Mouse (Mus musculus): ENCODE data around the gene Yju2. TPM values are rescaled to one million over a fixed set of nuclear protein-coding genes. Genes with fewer than 3 reads are reported as not detected.

Yju2 gene
- polyA plus RNA-seq (2012; ENCODE audit: low replicate concordance), result 15.2 and 32.7 TPM in 2 replicates

GRCm38 (mm10) chr17:55958918-55959728 lies at the start of gene Yju2:
Gene Yju2 (plus strand): TSS chr17:55959099.

DNA sequence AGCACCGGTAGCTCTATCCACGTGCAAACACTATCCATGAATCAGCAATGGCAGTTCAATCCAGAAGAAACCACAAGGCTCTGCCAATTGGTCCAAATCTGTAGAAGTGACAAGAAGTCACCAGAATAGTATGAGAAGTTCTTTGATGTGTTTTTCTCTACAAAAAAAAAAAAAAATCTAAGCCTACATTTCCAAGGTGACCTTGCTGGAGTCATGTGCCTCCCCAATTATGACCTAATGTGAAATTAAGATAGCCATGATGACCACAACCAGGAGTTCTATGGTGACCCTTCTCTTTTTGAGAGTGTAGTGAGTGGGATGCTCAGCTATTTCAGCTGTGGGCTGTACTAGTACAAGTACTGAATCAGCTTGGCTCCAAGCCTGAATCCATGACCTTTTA lies 9.5 kb upstream of the Yju2 start, which contains the start of gene Zfp119b:
Gene Zfp119b, minus strand, starts transcription at position 101 of the 400 bp plus-strand sequence.

GRCm38 (mm10) chr17:55952447-55953027 lies 6.4 kb upstream of the Yju2 start, which contains the start of gene Ebi3:
Gene Ebi3 (plus strand): TSS chr17:55952640.

GRCm38 (mm10) chr17:55969966-55970891 lies 11.3 kb downstream of the Yju2 start, which contains the start of gene Shd:
Gene Shd (plus strand): TSS chr17:55970467.

GRCm38 (mm10) chr17:55986030-55986961 lies 27.4 kb downstream of the Yju2 start, which contains the start of gene Fsd1:
Gene Fsd1 (plus strand): TSS chr17:55986509.

DNA sequence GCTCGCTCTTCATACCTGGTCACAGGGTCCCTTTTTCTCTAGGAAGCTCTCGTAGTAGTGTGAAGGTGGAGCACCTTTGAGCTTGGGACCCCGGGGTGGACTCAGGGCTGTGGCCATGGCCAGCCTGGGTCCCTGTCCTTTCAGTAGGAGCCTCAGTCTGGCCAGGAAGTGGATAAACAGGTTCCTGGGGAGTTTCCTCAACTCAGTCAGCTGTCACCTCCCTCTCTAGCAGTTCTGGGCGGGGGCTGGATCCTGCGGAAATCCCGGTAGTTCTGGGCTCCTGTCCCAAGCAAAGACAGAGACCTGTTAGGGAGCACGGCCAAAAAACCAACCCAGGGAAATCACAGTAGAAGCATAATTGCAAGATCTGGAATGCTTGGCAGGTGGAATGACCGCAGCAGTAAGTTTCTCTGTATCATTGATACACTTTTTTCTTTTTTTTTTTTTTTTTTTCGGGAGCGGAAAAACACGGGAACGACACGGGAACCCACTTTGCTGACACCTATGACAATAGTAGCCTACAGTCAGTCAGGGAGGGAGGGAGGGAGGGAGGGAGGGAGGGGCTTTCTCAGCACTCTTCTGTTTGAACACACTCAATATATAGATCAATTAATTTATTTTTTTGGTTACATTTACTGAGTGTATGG lies 46.6 kb downstream of the Yju2 start, which contains the start of the genes Stap2 and Mpnd:
Gene Stap2, minus strand, starts transcription at position 170 of the 647 bp plus-strand sequence.
Gene Mpnd, plus strand, starts transcription at position 297 of the 647 bp plus-strand sequence.

Other genes with a start within 250 kb of the Yju2 start
- 0.38 and 1.3 TPM in 2 replicates for gene Pot1b, start 246.5 kb upstream of the Yju2 start, polyA plus RNA-seq (2012; ENCODE audit: low replicate concordance)
- gene Adgre4, start 209.1 kb upstream of the Yju2 start, polyA plus RNA-seq (2012; ENCODE audit: low replicate concordance), result 0.25 and 0.88 TPM in 2 replicates
- 0.08 and 0.11 TPM in 2 replicates for gene Zfp119a, start 80.2 kb upstream of the Yju2 start, polyA plus RNA-seq (2012; ENCODE audit: low replicate concordance)
- 1.2 TPM in 1 of 2 replicates, not detected in the other for gene Zfp959, start 67.0 kb upstream of the Yju2 start, polyA plus RNA-seq (2012; ENCODE audit: low replicate concordance)
- 0.09 TPM in 1 of 2 replicates, not detected in the other for gene Zfp119b, start 9.6 kb upstream of the Yju2 start, polyA plus RNA-seq (2012; ENCODE audit: low replicate concordance)
- gene Ebi3, start 6.5 kb upstream of the Yju2 start, polyA plus RNA-seq (2012; ENCODE audit: low replicate concordance), result 14.7 and 15.6 TPM in 2 replicates
- 0.32 and 1.6 TPM in 2 replicates for gene Shd, start 11.4 kb downstream of the Yju2 start, polyA plus RNA-seq (2012; ENCODE audit: low replicate concordance)
- gene Fsd1, start 27.4 kb downstream of the Yju2 start, polyA plus RNA-seq (2012; ENCODE audit: low replicate concordance), result not detected in 2 replicates
- gene Stap2, start 46.5 kb downstream of the Yju2 start, polyA plus RNA-seq (2012; ENCODE audit: low replicate concordance), result 0.38 and 0.97 TPM in 2 replicates
- 23.3 and 25.1 TPM in 2 replicates for gene Mpnd, start 46.6 kb downstream of the Yju2 start, polyA plus RNA-seq (2012; ENCODE audit: low replicate concordance)
- gene Sh3gl1, start 77.5 kb downstream of the Yju2 start, polyA plus RNA-seq (2012; ENCODE audit: low replicate concordance), result 80.1 and 88.3 TPM in 2 replicates
- gene Chaf1a, start 81.3 kb downstream of the Yju2 start, polyA plus RNA-seq (2012; ENCODE audit: low replicate concordance), result 28.2 and 45.2 TPM in 2 replicates
- 34.3 and 40.9 TPM in 2 replicates for gene Ubxn6, start 115.9 kb downstream of the Yju2 start, polyA plus RNA-seq (2012; ENCODE audit: low replicate concordance)
- 103 and 249 TPM in 2 replicates for gene Hdgfl2, start 120.5 kb downstream of the Yju2 start, polyA plus RNA-seq (2012; ENCODE audit: low replicate concordance)
- gene Plin4, start 150.7 kb downstream of the Yju2 start, polyA plus RNA-seq (2012; ENCODE audit: low replicate concordance), result not detected in 2 replicates
- 0.19 TPM in 1 of 2 replicates, not detected in the other for gene Plin5, start 158.5 kb downstream of the Yju2 start, polyA plus RNA-seq (2012; ENCODE audit: low replicate concordance)
- gene Lrg1, start 162.9 kb downstream of the Yju2 start, polyA plus RNA-seq (2012; ENCODE audit: low replicate concordance), result 52.9 and 55.2 TPM in 2 replicates
- gene Sema6b, start 181.2 kb downstream of the Yju2 start, polyA plus RNA-seq (2012; ENCODE audit: low replicate concordance), result 6.4 and 7.7 TPM in 2 replicates
- 1.6 and 2.5 TPM in 2 replicates for gene Tnfaip8l1, start 203.4 kb downstream of the Yju2 start, polyA plus RNA-seq (2012; ENCODE audit: low replicate concordance)
- gene Mydgf, start 224.8 kb downstream of the Yju2 start, polyA plus RNA-seq (2012; ENCODE audit: low replicate concordance), result 15.6 and 36.0 TPM in 2 replicates